Mouse (Mus musculus) liver, adult 2 months (tissue): ENCODE data around the gene Cdk19.

ENCODE experiments used
- CTCF ChIP-seq: fragments of 200-500 bp; IDR thresholded peaks from 2 replicates; pipeline ENCODE4 v1.5.1; 2011; ENCODE audit warnings: low read depth, low read length, control low read depth
- POLR2A ChIP-seq: fragments of 200-500 bp; IDR thresholded peaks from 2 replicates; pipeline ENCODE4 v1.6.1; 2011; ENCODE audit warnings: low read length, control low read depth; ENCODE audit not compliant: insufficient read depth; ENCODE audit errors: extremely low read depth

- TF ChIP-seq POLR2A (no peak), CTCF (no peak)
Observed at GRCm38 (mm10) chr10:40519586-40519985, 180.2 kb downstream of the Cdk19 start.
